Mouse (Mus musculus): ENCODE data around the gene Rasgef1b.

DNA sequence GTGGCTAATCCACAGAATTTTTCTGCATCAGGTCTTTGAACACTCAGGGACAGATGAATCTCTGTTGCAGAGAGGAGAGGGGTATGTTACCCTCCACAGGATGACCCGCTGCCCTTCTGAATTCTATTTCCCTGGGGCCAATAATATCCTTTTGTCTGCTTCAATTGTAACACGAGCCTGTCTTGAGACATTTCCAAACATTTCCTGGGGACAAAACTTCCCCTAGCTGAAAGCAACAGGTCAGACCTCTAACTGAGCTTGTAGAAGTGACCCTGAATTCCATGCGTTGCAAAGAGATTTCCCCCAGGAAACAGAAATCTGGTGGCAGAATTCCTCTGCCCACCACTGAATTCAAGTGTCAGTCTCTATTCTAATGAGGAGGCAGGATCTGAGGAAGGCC, 169.1 kb downstream of the Rasgef1b start:
- no peak for TF ChIP-seq POLR2AphosphoS2 (IDR thresholded peaks at IDR 0.05; ENCODE audit: low read depth, low read length)
- no peak for TF ChIP-seq GABPA (IDR thresholded peaks at IDR 0.05; ENCODE audit: insufficient replicate concordance, low read depth, low read length)
- no peak for TF ChIP-seq MAFK (IDR thresholded peaks at IDR 0.05; ENCODE audit: insufficient replicate concordance, low read length)
- no peak for TF ChIP-seq CTCF (conservative IDR thresholded peaks at IDR 0.05 in 1 of 2, IDR thresholded peaks at IDR 0.05 in 1 of 2; ENCODE audit: low read depth in 2 of 2, low read length in 2 of 2)
- no peak for TF ChIP-seq POLR2A (IDR thresholded peaks at IDR 0.05; ENCODE audit: low read depth, low read length)
